Mouse (Mus musculus): Measurements from ENCODE around the gene Gpr62. TPM values are rescaled to one million over a fixed set of nuclear protein-coding genes. Genes with fewer than 3 reads are reported as not detected.

The Gpr62 gene
- polyA plus RNA-seq, 1 experiment from 2014 or later = 0.04 TPM

DNA sequence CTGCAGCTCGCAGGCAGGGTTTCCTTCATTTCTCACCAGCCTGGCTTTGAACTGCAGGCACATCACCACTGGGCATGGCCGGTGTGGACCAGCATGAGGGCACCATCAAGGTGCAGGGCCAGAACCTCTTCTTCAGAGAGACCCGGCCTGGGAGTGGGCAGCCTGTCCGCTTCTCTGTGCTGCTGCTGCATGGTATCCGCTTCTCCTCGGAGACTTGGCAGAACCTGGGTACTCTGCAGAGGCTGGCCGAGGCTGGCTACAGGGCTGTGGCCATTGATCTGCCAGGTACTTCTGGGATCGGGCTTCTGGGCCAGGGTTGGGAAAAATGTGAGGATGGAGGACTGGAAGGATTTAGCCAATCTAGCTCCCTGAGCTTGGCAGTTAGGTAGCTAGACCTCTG lies 15.8 kb downstream of the Gpr62 start:
- Histone ChIP-seq H3K9me3 (replicated peaks; ENCODE audit: control insufficient read depth, low read length) (no peaks in the 10 kb centered on the region), H3K9ac (ENCODE audit: low read depth, low read length) (no peak overlapping the region; the same call in 1 of the 2 replicates), H3K4me2 (ENCODE audit: low read depth, low read length) (peak overlapping the region; percentile 57; the same call in 1 of the 2 replicates), H3K27me3 (ENCODE audit: control insufficient read depth, insufficient read depth, low read depth, low read length) (peaks cover 26% of the 10 kb centered on the region), H3K4me3 (ENCODE audit: low read depth, low read length) (no peak overlapping the region), H3K4me1 (ENCODE audit: control insufficient read depth, low read depth, low read length) (peaks cover 45% of the 10 kb centered on the region), H3K36me3 (ENCODE audit: control insufficient read depth, insufficient read depth) (no peaks in the 10 kb centered on the region), H3K27ac (ENCODE audit: low read length) (no peak overlapping the region)
- 66% methylated on average over 8 of the region's 8 CpGs for WGBS (ENCODE audit: insufficient replicate concordance)
- ATAC-seq (ENCODE audit: low read depth) = no peak

DNA sequence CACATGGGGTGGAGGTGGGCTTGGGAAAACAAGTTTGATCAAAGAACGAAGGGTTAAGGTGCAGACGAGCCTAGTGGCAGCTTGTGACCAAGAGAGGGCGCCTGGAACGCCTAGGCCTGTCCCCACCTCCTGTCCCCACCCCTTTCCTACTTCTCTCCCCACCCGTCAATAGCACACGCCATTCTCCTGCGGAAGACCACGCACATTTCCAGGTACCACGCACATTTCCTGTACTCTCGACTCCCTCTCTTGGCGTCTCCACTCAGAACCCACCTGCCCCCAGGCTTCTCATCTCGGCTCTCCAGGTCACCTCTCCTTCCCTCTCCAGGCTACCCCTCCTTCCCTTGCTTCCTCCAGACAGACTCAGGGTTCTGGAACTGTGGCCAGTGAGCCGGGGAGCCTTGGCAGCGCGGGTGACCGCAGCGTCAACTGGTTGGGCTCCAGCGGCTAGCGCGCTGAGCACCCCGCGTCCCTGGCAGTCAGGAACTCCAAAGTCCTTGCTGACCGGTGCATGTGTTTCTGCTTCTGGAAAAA lies 17.2 kb downstream of the Gpr62 start:
- Histone ChIP-seq H3K4me1 (ENCODE audit: control insufficient read depth, low read depth, low read length) (peaks cover 37% of the 10 kb centered on the region), H3K9ac (ENCODE audit: low read depth, low read length) (peak overlapping the region; percentile 65), H3K9me3 (replicated peaks; ENCODE audit: control insufficient read depth, low read length) (no peaks in the 10 kb centered on the region), H3K4me3 (ENCODE audit: low read depth, low read length) (peak overlapping the region; percentile 63), H3K36me3 (ENCODE audit: control insufficient read depth, insufficient read depth) (no peaks in the 10 kb centered on the region), H3K27me3 (ENCODE audit: control insufficient read depth, insufficient read depth, low read depth, low read length) (peaks cover 13% of the 10 kb centered on the region), H3K27ac (ENCODE audit: low read length) (peak overlapping the region; percentile 77), H3K4me2 (ENCODE audit: low read depth, low read length) (peak overlapping the region; percentile 57)
- WGBS (ENCODE audit: insufficient replicate concordance) = 0% methylated on average over 23 of the region's 23 CpGs
- peak; percentile 50 for ATAC-seq (ENCODE audit: low read depth)

DNA sequence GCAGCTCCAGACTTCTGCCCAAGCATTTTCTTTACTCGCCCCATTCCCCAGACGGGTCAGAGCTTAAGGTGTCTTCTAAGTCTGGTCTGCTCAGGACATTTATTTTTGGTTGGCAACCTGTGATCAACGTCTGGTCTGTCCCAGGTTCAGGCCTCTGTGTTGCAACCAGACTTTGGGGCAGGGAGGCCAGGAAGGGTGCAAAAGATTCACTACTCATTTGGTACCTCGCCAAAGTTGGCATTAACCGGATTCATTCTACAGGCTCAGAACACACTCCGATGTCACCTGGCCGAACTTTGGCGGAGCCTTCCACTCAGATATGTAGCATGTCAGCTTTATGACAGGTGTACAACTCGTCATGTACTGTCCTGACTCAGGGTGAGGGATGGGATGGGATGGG lies 17.8 kb downstream of the Gpr62 start:
- Histone ChIP-seq H3K27ac (ENCODE audit: low read length) (peak overlapping the region; percentile 68), H3K27me3 (ENCODE audit: control insufficient read depth, insufficient read depth, low read depth, low read length) (peaks cover 6% of the 10 kb centered on the region), H3K36me3 (ENCODE audit: control insufficient read depth, insufficient read depth) (no peaks in the 10 kb centered on the region), H3K4me3 (ENCODE audit: low read depth, low read length) (peak overlapping the region; percentile 63), H3K4me2 (ENCODE audit: low read depth, low read length) (peak overlapping the region; percentile 57), H3K9ac (ENCODE audit: low read depth, low read length) (peak overlapping the region; percentile 22; the same call in 1 of the 2 replicates), H3K9me3 (replicated peaks; ENCODE audit: control insufficient read depth, low read length) (no peaks in the 10 kb centered on the region), H3K4me1 (ENCODE audit: control insufficient read depth, low read depth, low read length) (peaks cover 31% of the 10 kb centered on the region)
- ATAC-seq (ENCODE audit: low read depth) = no peak
- 28% methylated on average over 9 of the region's 9 CpGs for WGBS (ENCODE audit: insufficient replicate concordance)

DNA sequence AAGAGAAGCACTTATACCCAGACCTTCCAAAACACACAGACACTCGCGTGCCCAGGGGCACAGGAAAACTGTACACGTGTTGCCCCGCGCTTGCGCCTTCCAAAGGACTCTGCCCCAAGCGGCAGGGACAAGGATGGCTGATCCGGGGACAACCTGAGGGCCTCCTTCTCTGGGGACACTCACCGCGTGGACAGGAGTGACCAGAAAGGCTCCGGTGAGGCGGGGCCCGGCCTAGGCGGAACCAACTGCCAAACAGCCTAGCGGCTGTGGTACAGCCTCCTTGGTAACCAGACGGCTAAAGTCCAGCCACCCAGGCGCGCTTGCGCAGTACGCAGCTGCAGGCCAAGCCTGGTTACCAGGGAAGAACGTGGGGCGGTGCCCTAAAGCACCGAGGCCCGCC lies 18.4 kb downstream of the Gpr62 start, which contains the start of the genes Abhd14b and Abhd14a:
Gene Abhd14b (plus strand): TSS at position 112 of the 400 bp plus-strand sequence.
Gene Abhd14a (minus strand): TSS at position 331 of the 400 bp plus-strand sequence.
- peaks cover 31% of the 10 kb centered on the region for H3K4me1 ChIP-seq (ENCODE audit: control insufficient read depth, low read depth, low read length)
- no peaks in the 10 kb centered on the region for H3K9me3 ChIP-seq (replicated peaks; ENCODE audit: control insufficient read depth, low read length)
- H3K4me3 ChIP-seq (ENCODE audit: low read depth, low read length) = peak within 1 kb of the TSS; percentile 63
- no peaks in the 10 kb centered on the region for H3K36me3 ChIP-seq (ENCODE audit: control insufficient read depth, insufficient read depth)
- under 1% methylated on average over 24 of the region's 24 CpGs for WGBS (ENCODE audit: insufficient replicate concordance)
- H3K9ac ChIP-seq (ENCODE audit: low read depth, low read length) = peak within 1 kb of the TSS; percentile 65
- peaks cover 1% of the 10 kb centered on the region; the same call in 1 of the 2 replicates for H3K27me3 ChIP-seq (ENCODE audit: control insufficient read depth, insufficient read depth, low read depth, low read length)
- ATAC-seq (ENCODE audit: low read depth) = peak; percentile 87
- H3K4me2 ChIP-seq (ENCODE audit: low read depth, low read length) = peak within 1 kb of the TSS; percentile 57
- H3K27ac ChIP-seq (ENCODE audit: low read length) = peak within 1 kb of the TSS; percentile 77

DNA sequence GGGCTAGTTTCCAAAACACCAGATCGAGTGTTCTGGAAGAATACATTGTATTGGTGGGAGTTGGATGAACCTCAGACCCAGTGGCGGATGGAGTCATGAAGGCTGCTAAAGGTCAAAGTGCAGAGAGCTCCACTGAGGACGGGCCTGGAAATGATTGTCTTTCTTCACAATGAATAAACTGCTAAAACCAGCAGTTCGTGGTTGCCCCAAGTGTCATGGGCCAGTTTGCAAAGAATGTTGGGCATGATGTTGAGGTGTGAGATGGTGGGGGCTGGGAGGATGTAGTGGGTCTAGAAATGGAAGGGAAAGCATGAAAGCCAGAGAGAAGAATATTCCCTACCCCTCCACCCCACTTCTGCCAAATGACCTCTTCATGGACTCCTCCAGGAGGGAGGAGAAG lies 20.9 kb downstream of the Gpr62 start:
- Histone ChIP-seq H3K9ac (ENCODE audit: low read depth, low read length) (no peak overlapping the region), H3K9me3 (replicated peaks; ENCODE audit: control insufficient read depth, low read length) (no peaks in the 10 kb centered on the region), H3K4me2 (ENCODE audit: low read depth, low read length) (no peak overlapping the region), H3K4me3 (ENCODE audit: low read depth, low read length) (no peak overlapping the region), H3K27me3 (ENCODE audit: control insufficient read depth, insufficient read depth, low read depth, low read length) (no peaks in the 10 kb centered on the region), H3K4me1 (ENCODE audit: control insufficient read depth, low read depth, low read length) (peaks cover 27% of the 10 kb centered on the region), H3K27ac (ENCODE audit: low read length) (no peak overlapping the region), H3K36me3 (ENCODE audit: control insufficient read depth, insufficient read depth) (no peaks in the 10 kb centered on the region)
- WGBS (ENCODE audit: insufficient replicate concordance) = 58% methylated on average over 4 of the region's 4 CpGs
- ATAC-seq (ENCODE audit: low read depth) = no peak

DNA sequence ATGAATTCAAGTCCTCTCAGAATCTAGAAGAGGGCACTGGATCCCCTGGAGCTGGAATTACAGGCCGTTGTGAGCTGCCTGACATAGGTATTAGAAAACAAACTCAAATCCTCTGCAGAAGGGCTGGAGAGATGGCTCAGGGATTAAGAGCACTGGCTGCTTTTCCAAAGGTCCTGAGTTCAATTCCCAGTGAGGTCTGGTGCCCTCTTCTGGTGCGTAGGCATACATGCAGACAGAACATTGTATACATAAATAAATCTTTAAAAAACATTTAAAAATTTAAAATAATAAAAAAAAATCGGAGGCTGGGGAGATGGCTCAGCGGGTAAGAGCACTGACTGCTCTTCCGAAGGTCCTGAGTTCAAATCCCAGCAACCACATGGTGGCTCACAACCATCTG lies 23.1 kb downstream of the Gpr62 start:
- no peaks in the 10 kb centered on the region for H3K9me3 ChIP-seq (replicated peaks; ENCODE audit: control insufficient read depth, low read length)
- H3K4me1 ChIP-seq (ENCODE audit: control insufficient read depth, low read depth, low read length) = peaks cover 27% of the 10 kb centered on the region
- H3K4me3 ChIP-seq (ENCODE audit: low read depth, low read length) = no peak overlapping the region
- no peak overlapping the region for H3K27ac ChIP-seq (ENCODE audit: low read length)
- WGBS (ENCODE audit: insufficient replicate concordance) = 67% methylated on average over 5 of the region's 5 CpGs
- ATAC-seq (ENCODE audit: low read depth) = no peak
- H3K36me3 ChIP-seq (ENCODE audit: control insufficient read depth, insufficient read depth) = no peaks in the 10 kb centered on the region
- H3K4me2 ChIP-seq (ENCODE audit: low read depth, low read length) = no peak overlapping the region
- no peak overlapping the region for H3K9ac ChIP-seq (ENCODE audit: low read depth, low read length)
- H3K27me3 ChIP-seq (ENCODE audit: control insufficient read depth, insufficient read depth, low read depth, low read length) = no peaks in the 10 kb centered on the region

DNA sequence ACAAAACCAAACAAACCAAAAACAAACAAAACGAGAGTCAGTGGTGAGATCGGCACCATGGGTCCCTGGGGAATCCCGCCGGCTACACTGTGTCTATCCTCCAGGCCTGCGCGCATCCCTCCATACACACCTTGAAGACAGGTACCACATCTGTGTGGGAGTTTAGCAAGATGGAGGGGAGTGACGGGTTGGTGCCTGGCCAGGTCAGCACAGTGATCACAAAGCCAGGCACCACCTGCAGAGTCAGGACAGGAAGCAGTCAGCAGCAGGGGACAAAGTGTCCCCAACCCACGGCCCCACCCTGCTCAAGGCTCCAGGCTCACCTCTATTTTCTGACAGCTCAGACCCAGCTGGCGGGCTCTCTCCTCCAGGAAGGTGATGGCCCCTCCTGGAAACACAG lies 29.2 kb downstream of the Gpr62 start:
- no peak overlapping the region for H3K27ac ChIP-seq (ENCODE audit: low read length)
- WGBS (ENCODE audit: insufficient replicate concordance) = 73% methylated on average over 9 of the region's 9 CpGs
- no peak overlapping the region for H3K4me2 ChIP-seq (ENCODE audit: low read depth, low read length)
- peaks cover 49% of the 10 kb centered on the region for H3K4me1 ChIP-seq (ENCODE audit: control insufficient read depth, low read depth, low read length)
- H3K4me3 ChIP-seq (ENCODE audit: low read depth, low read length) = no peak overlapping the region
- no peaks in the 10 kb centered on the region for H3K27me3 ChIP-seq (ENCODE audit: control insufficient read depth, insufficient read depth, low read depth, low read length)
- no peaks in the 10 kb centered on the region for H3K9me3 ChIP-seq (replicated peaks; ENCODE audit: control insufficient read depth, low read length)
- ATAC-seq (ENCODE audit: low read depth) = no peak
- H3K9ac ChIP-seq (ENCODE audit: low read depth, low read length) = no peak overlapping the region
- H3K36me3 ChIP-seq (ENCODE audit: control insufficient read depth, insufficient read depth) = peaks cover 14% of the 10 kb centered on the region

DNA sequence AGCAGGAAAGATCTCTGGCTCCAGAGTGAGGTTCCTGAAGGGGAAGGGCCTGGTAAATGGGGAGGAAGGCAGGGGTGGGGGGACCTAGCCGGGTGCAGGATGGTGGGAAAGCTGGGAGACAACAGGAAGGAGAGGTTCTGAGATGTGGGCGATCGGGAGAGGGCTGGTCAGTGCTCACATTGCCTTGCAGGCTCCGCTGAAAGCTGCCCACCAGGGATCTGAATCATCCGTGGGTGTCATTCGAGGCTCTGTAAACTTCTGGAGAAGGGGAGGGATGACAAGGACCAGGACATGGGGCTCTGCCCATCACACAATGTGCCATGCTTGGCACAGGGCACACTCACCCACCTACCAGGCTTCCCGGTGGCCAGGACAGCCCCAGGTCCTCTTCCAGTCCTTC lies 32.3 kb downstream of the Gpr62 start:
- Histone ChIP-seq H3K4me2 (ENCODE audit: low read depth, low read length) (no peak overlapping the region), H3K27ac (ENCODE audit: low read length) (no peak overlapping the region), H3K4me3 (ENCODE audit: low read depth, low read length) (no peak overlapping the region)

DNA sequence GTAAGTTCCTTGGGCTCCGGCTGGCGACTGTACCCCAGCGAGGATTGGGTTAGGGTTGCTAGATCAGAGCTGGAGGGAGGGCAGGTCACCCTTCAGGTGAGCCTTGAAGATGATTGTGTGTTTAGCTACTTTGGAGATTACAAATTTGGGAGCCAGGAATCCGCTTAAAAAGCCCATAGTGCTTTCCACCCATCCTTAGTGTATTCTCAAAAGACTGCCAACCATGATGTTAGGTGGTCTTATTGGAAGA lies 35.8 kb downstream of the Gpr62 start:
- under 1% methylated on average over 4 of the region's 4 CpGs for WGBS (ENCODE audit: insufficient replicate concordance)
- Histone ChIP-seq H3K4me1 (ENCODE audit: control insufficient read depth, low read depth, low read length) (peaks cover 36% of the 10 kb centered on the region), H3K4me3 (ENCODE audit: low read depth, low read length) (peak overlapping the region; percentile 75), H3K9ac (ENCODE audit: low read depth, low read length) (peak overlapping the region; percentile 81), H3K27ac (ENCODE audit: low read length) (peak overlapping the region; percentile 80), H3K4me2 (ENCODE audit: low read depth, low read length) (peak overlapping the region; percentile 94), H3K36me3 (ENCODE audit: control insufficient read depth, insufficient read depth) (peaks cover 16% of the 10 kb centered on the region), H3K9me3 (replicated peaks; ENCODE audit: control insufficient read depth, low read length) (no peaks in the 10 kb centered on the region), H3K27me3 (ENCODE audit: control insufficient read depth, insufficient read depth, low read depth, low read length) (no peaks in the 10 kb centered on the region)
- ATAC-seq (ENCODE audit: low read depth) = no peak

More for the DNA sequence above, 32.3 kb downstream of the Gpr62 start:
- 72% methylated on average over 7 of the region's 7 CpGs for WGBS (ENCODE audit: insufficient replicate concordance)
- Histone ChIP-seq H3K9ac (ENCODE audit: low read depth, low read length) (no peak overlapping the region), H3K27me3 (ENCODE audit: control insufficient read depth, insufficient read depth, low read depth, low read length) (no peaks in the 10 kb centered on the region), H3K36me3 (ENCODE audit: control insufficient read depth, insufficient read depth) (peaks cover 16% of the 10 kb centered on the region), H3K4me1 (ENCODE audit: control insufficient read depth, low read depth, low read length) (peaks cover 55% of the 10 kb centered on the region), H3K9me3 (replicated peaks; ENCODE audit: control insufficient read depth, low read length) (no peaks in the 10 kb centered on the region)
- ATAC-seq (ENCODE audit: low read depth) = no peak
